Mouse (Mus musculus) intestine, postnatal 0 days (tissue): Measurements from ENCODE around the gene Ltc4s. TPM values are rescaled to one million over a fixed set of nuclear protein-coding genes. Genes with fewer than 3 reads are reported as not detected.
A peak's percentile ranks its signal among the peaks of the same experiment; 100 is the strongest.

ENCODE experiments used
- ATAC-seq: fragments of 200-750 bp; cut with Nextera tagmentation; 2 replicates; pipeline ENCODE4 v1.8.0; 2017; ENCODE audit warnings: mild to moderate bottlenecking, moderate TSS enrichment, moderate library complexity
- H3K27ac ChIP-seq: fragments of 300-500 bp; sonication (generic); 2 replicates; pipeline ENCODE4 v1.5.1; 2014; ENCODE audit warnings: mild to moderate bottlenecking, low read depth, low read length, moderate library complexity
- H3K27me3 ChIP-seq: fragments of 300-500 bp; sonication (generic); replicated peaks from 2 replicates; pipeline ENCODE4 v1.6.1; 2014; ENCODE audit warnings: low read length, mixed read lengths; ENCODE audit not compliant: control insufficient read depth, insufficient read depth
- H3K36me3 ChIP-seq: fragments of 300-500 bp; sonication (generic); 2 replicates; pipeline ENCODE4 v1.6.1; 2014; ENCODE audit warnings: mild to moderate bottlenecking, moderate library complexity; ENCODE audit not compliant: control insufficient read depth, insufficient read depth
- H3K4me1 ChIP-seq: fragments of 300-500 bp; sonication (generic); replicated peaks from 2 replicates; pipeline ENCODE4 v1.6.1; 2014; ENCODE audit warnings: antibody characterized with exemption, low read length, mixed read lengths; ENCODE audit not compliant: control insufficient read depth, insufficient read depth
- H3K4me2 ChIP-seq: fragments of 300-500 bp; sonication (generic); replicated peaks from 2 replicates; pipeline ENCODE4 v1.6.1; 2014; ENCODE audit warnings: low read depth, mild to moderate bottlenecking, moderate library complexity
- H3K4me3 ChIP-seq: fragments of 300-500 bp; sonication (generic); 2 replicates; pipeline ENCODE4 v1.5.1; 2014; ENCODE audit warnings: low read depth, low read length
- H3K9ac ChIP-seq: fragments of 300-500 bp; sonication (generic); 2 replicates; pipeline ENCODE4 v1.6.1; 2014; ENCODE audit warnings: mild to moderate bottlenecking, low read depth, low read length
- H3K9me3 ChIP-seq: fragments of 300-500 bp; sonication (generic); 2 replicates; pipeline ENCODE4 v1.6.1; 2016; ENCODE audit warnings: mixed run types; ENCODE audit not compliant: control insufficient read depth
- CTCF ChIP-seq: sonication (generic); IDR thresholded peaks from 2 replicates; pipeline ENCODE4 v1.5.1; 2016; ENCODE audit warnings: low read depth, mild to moderate bottlenecking, control low read depth, antibody characterized with exemption, moderate library complexity
- WGBS: fragments of 180-500 bp; shearing (Covaris S2); extraction: QIAGEN DNeasy Blood & Tissue Kit; methylation state at CpG from one replicate; pipeline ENCODE4 v1.1.7; 2014; 5-methylcytosine and 5-hydroxymethylcytosine counted together
- polyA plus RNA-seq: library from polyadenylated mRNA; unstranded; fragments of >200 nt; fragmentation: Nextera tagmentation; extraction: Ambion mirVana; gene quantifications from 2 replicates; pipeline ENCODE4 v1.2.1, GENCODE M21; 2015

Gene Ltc4s
- 39.5 and 54.4 TPM in 2 replicates for polyA plus RNA-seq

DNA sequence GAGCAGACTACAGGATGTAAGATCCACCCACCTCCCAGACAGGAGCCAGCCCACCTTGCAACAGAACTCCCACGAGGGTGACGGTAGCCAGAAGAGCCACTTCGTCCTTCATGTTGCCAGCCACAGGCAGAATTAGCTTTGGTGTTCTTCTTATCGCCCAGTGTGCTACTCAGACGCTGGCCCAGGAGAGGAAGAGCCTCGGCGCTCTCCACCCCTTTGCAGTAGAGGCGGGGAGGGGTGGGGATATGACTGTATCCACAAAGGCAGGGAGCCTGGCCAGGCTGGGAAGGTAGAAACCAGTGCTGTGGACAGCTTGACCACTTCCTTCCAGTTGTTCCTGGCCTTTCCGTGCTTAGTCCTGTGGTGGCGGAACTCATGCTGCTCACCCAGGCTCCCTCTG lies at the start of gene Ltc4s:
TSS of gene Ltc4s (minus strand) at position 293 of the 400 bp plus-strand sequence.
- WGBS: 33% methylated on average over 10 of the region's 10 CpGs
- peak within 1 kb of the TSS; percentile 62; the same call in 1 of the 2 replicates for H3K27ac ChIP-seq
- no peaks in the 10 kb centered on the region for H3K27me3 ChIP-seq
- H3K36me3 ChIP-seq: peaks cover 22% of the 10 kb centered on the region
- no peaks in the 10 kb centered on the region for H3K9me3 ChIP-seq
- H3K4me3 ChIP-seq: peak within 1 kb of the TSS; percentile 66
- ATAC-seq: no peak
- H3K9ac ChIP-seq: no peak within 1 kb of the TSS
- peak within 1 kb of the TSS; percentile 97 for H3K4me2 ChIP-seq
- no peak for TF ChIP-seq CTCF
- no peaks in the 10 kb centered on the region for H3K4me1 ChIP-seq

DNA sequence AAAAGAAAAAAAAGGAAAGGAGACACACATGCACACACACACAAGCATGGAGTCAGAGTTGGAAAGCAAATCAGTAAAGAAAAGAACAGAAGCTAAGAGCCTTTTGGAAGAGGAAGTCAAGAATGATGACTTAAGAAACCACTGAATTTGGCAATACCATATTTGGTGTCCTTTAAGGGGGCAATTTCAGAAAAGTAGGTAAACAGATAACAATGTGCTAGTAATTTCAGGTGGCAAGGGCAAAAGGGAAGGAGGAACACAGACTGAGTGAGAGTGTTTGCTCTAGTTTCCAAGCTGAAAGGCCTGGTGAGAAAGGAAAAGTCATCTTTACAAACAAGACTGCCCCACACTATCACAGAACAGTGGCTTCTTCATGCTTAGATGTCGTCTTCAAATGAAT lies 48.0 kb upstream of the Ltc4s start:
- TF ChIP-seq CTCF: no peak
- no peak overlapping the region for H3K4me3 ChIP-seq
- H3K27me3 ChIP-seq: no peaks in the 10 kb centered on the region
- H3K9me3 ChIP-seq: no peaks in the 10 kb centered on the region
- no peak for ATAC-seq
- H3K27ac ChIP-seq: no peak overlapping the region
- no peak overlapping the region for H3K4me2 ChIP-seq
- 74% methylated on average over 1 of the region's 1 CpGs for WGBS
- H3K4me1 ChIP-seq: no peaks in the 10 kb centered on the region
- H3K36me3 ChIP-seq: no peaks in the 10 kb centered on the region
- H3K9ac ChIP-seq: no peak overlapping the region

DNA sequence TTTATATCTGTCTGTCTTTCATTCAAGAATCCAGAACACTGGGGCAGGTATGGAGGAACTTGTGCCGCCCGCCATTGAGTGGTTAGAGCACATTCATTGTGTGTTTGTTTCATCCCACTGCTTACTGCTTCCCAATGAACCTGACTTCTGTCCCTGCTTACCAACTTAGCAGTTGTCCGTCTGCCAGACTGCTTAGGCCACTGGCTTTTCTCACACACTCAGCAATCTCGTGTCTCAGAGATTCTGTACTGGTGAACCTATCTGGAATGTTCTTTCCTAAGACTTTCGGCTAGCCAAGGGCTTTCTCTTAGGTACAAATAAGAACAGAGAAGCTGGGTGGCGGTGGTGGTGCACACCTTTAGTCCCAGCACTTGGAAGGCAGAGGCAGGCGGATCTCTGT lies 47.3 kb upstream of the Ltc4s start:
- no peak overlapping the region for H3K27ac ChIP-seq
- no peak overlapping the region for H3K4me3 ChIP-seq
- no peaks in the 10 kb centered on the region for H3K9me3 ChIP-seq
- no peaks in the 10 kb centered on the region for H3K4me1 ChIP-seq
- TF ChIP-seq CTCF: no peak
- H3K4me2 ChIP-seq: no peak overlapping the region
- 0 out of 2 replicates have a peak, but pooled peaks cover 3% of the 10 kb centered on the region for H3K36me3 ChIP-seq
- H3K9ac ChIP-seq: no peak overlapping the region
- WGBS: 89% methylated on average over 7 of the region's 7 CpGs
- no peaks in the 10 kb centered on the region for H3K27me3 ChIP-seq
- ATAC-seq: no peak

DNA sequence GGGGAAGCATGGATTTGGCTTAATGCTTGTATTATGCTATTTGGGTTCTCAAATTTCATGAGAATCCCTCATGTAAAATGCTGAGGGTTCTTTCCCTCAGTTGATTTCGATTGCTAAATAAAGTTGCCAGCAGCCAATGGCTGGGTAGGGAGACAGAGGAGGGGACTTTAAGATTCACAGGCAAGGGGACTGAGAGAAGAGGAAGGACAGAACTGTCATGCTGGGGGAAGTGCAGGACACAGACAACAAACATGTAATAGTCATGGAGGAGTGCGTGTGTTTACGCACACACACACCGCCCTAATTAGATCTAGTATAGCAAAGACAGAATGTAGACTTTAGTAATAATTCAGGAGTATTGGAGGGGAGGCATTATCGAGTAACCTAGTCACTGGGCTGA lies 46.8 kb upstream of the Ltc4s start:
- no peak overlapping the region for H3K27ac ChIP-seq
- H3K9me3 ChIP-seq: no peaks in the 10 kb centered on the region
- ATAC-seq: no peak
- no peak overlapping the region for H3K9ac ChIP-seq
- H3K27me3 ChIP-seq: no peaks in the 10 kb centered on the region
- no peak overlapping the region for H3K4me2 ChIP-seq
- no peak overlapping the region for H3K4me3 ChIP-seq
- no peak for TF ChIP-seq CTCF
- 92% methylated on average over 5 of the region's 5 CpGs for WGBS
- H3K4me1 ChIP-seq: no peaks in the 10 kb centered on the region
- H3K36me3 ChIP-seq: 0 out of 2 replicates have a peak, but pooled peaks cover 6% of the 10 kb centered on the region

- Histone ChIP-seq H3K36me3 (peaks cover 10% of the 10 kb centered on the region; the same call in 1 of the 2 replicates), H3K4me1 (no peaks in the 10 kb centered on the region), H3K27ac (no peak overlapping the region), H3K4me2 (no peak overlapping the region), H3K9me3 (no peaks in the 10 kb centered on the region), H3K9ac (no peak overlapping the region), H3K4me3 (no peak overlapping the region), H3K27me3 (no peaks in the 10 kb centered on the region)
- no peak for ATAC-seq
- WGBS: 79% methylated on average over 1 of the region's 1 CpGs
- no peak for TF ChIP-seq CTCF
Measured at GRCm38 (mm10) chr11:50280053-50280452, 41.6 kb upstream of the Ltc4s start.

DNA sequence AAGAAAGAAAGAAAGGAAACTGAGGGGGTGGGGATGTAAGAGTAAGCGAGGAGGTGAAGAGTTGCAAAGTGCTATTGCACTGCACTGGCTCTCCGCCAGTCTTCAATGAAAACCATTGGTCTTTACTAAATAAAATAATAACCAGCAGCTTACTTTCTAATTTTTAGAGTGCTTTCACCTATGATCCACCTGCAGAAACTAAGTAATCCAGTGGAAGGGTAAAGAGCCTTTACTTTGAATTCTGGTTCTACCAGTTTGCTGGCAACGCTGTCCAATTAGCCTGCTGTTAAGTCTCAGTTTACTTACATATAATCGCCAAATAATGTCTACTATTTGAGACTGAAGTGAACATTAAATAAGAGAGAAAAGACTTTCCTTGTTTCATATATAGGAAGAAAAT lies 40.6 kb upstream of the Ltc4s start:
- peaks cover 10% of the 10 kb centered on the region; the same call in 1 of the 2 replicates for H3K36me3 ChIP-seq
- H3K4me2 ChIP-seq: no peak overlapping the region
- no peak overlapping the region for H3K27ac ChIP-seq
- no peaks in the 10 kb centered on the region for H3K9me3 ChIP-seq
- no peak for TF ChIP-seq CTCF
- ATAC-seq: no peak
- H3K27me3 ChIP-seq: no peaks in the 10 kb centered on the region
- no peak overlapping the region for H3K9ac ChIP-seq
- no peak overlapping the region for H3K4me3 ChIP-seq
- WGBS: 67% methylated on average over 4 of the region's 4 CpGs
- no peaks in the 10 kb centered on the region for H3K4me1 ChIP-seq

- Histone ChIP-seq H3K36me3 (peaks cover 10% of the 10 kb centered on the region; the same call in 1 of the 2 replicates), H3K9me3 (no peaks in the 10 kb centered on the region), H3K4me3 (no peak overlapping the region), H3K27me3 (no peaks in the 10 kb centered on the region), H3K4me1 (no peaks in the 10 kb centered on the region), H3K4me2 (no peak overlapping the region), H3K9ac (no peak overlapping the region), H3K27ac (no peak overlapping the region)
- ATAC-seq: no peak
- no peak for TF ChIP-seq CTCF
- 93% methylated on average over 6 of the region's 6 CpGs for WGBS
Measured at GRCm38 (mm10) chr11:50277706-50278105, 39.3 kb upstream of the Ltc4s start.
